Mouse (Mus musculus) megakaryocyte, embryonic 14.5 days (primary cell): ENCODE results near the gene Syt6.

Source experiments
- FLI1 ChIP-seq: IDR thresholded peaks from 2 replicates; pipeline ENCODE4 v1.6.1; 2012; ENCODE audit warnings: low read length, inconsistent platforms, mixed read lengths
- GATA1 ChIP-seq: IDR thresholded peaks from 3 replicates; pipeline ENCODE4 v1.6.1; 2012; ENCODE audit warnings: mixed read lengths, low read length, inconsistent platforms, borderline replicate concordance

DNA sequence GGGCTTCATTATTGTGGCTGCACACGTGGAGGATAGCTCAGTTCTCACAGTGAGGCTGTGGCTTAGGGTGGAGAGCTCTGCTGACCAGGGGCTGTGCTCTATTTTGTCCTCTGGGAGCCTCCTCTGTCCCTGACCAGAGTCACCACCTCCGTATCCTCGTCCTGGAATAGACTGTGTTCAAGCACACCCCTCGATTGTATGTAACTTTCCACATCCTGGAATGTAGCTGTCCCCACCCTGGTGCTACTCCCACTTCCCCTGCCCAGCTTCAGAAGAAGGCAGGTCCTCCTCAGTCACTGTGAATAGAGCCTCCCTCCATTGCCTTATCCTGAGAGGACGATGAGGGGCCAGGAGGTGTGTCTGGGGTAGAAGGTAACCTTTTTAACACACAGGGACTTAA is 14.6 kb downstream of the Syt6 start:
- TF ChIP-seq GATA1 (no peak), FLI1 (no peak)
